Mouse (Mus musculus) C2C12 (cell line): Measurements from ENCODE around the gene Aldh3b3.

Experiments used
- CEBPB ChIP-seq: IDR thresholded peaks from one replicate; pipeline ENCODE4 v1.6.1; 2011; ENCODE audit warnings: low read depth, mild to moderate bottlenecking, control low read depth, moderate library complexity
- CTCF ChIP-seq: IDR thresholded peaks from one replicate; pipeline ENCODE4 v1.5.1; 2011; ENCODE audit not compliant: control insufficient read depth, insufficient read depth, insufficient read length
- MAX ChIP-seq: IDR thresholded peaks from one replicate; pipeline ENCODE4 v1.6.1; 2011; ENCODE audit warnings: mild to moderate bottlenecking, control low read depth
- MYOG ChIP-seq: IDR thresholded peaks from one replicate; pipeline ENCODE4 v1.6.1; 2011; ENCODE audit not compliant: control insufficient read depth, insufficient read length; ENCODE audit errors: extremely low read depth

GRCm38 (mm10) chr19:3929211-3929941 lies 29.1 kb upstream of the Aldh3b3 start, which contains the start of gene Aldh3b1:
- TF ChIP-seq CTCF = no peak
- no peak for TF ChIP-seq MYOG
- no peak for TF ChIP-seq CEBPB
- no peak for TF ChIP-seq MAX
